Mouse (Mus musculus) inflammation-experienced regulatory T-cells, adult 6 months (primary cell): ENCODE data around the gene Rps6kb1. TPM values are rescaled to one million over a fixed set of nuclear protein-coding genes. Genes with fewer than 3 reads are reported as not detected.

Experiments
- ATAC-seq: one replicate; pipeline ENCODE4 v1.8.0; 2017
- polyA plus RNA-seq, 3 experiments: library from polyadenylated mRNA; unstranded; fragments of 100-300 nt; shearing (Covaris generic); gene quantifications; one replicate each; pipeline ENCODE4 v1.2.1; 2017

Rps6kb1 gene
- polyA plus RNA-seq: 10 to 100 TPM; 56.3 to 59.1 (median 57.3) TPM

DNA sequence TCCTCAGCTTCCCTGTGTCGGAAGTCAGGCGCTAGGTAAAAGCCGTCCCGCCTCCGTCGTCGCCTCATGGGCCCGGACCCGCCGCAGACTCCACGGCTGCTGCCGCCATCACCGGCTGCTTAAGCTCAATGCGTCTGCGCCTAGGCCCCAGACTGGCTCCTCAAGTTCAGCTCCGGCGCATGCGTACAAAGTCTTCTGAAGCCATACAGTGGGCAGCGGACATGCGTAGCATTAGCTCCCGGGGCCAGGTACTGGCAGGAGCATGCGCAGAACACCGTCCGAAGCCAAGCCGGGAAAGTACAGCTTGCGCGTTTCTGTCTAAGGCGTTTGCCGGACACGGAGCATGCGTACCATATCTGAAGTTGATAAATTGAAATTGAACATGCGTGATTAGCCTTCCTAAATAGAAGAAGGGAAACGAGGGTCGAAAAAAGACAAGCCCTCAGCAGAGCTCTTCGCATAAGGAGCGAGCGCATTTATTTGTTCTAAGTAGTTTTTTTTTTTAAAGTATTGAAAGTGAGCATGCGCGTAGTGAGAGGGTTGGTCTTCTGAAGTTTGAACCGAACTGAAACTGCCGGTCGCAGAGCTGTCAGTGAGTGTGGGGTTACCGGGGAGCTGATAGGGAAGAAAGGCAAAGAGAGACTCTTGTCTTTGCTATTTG lies at the start of gene Rps6kb1, which contains the start of gene Tubd1:
Rps6kb1 (minus strand) TSS at position 167 of the 661 bp plus-strand sequence.
Tubd1 (plus strand) TSS at position 353 of the 661 bp plus-strand sequence.
- ATAC-seq: peak; percentile 91

DNA sequence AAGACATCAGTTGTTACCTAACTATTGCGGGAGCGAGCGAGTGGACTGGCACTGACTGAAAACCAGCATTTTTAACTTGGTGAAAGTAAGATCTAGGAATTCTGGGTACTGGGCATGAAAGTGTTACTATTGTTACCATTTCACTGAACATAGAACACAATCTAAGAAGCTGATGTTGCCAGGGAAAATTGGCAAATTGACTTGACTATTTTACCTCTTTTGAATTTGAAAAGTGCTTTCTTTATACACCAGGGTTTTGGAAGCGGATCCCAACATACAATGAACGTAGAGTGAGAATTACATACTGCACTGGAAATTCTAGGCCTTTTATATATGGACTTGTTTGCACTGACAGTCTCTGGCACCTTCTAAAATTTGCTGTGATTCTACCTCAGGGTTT lies 48.8 kb upstream of the Rps6kb1 start:
- ATAC-seq: no peak

DNA sequence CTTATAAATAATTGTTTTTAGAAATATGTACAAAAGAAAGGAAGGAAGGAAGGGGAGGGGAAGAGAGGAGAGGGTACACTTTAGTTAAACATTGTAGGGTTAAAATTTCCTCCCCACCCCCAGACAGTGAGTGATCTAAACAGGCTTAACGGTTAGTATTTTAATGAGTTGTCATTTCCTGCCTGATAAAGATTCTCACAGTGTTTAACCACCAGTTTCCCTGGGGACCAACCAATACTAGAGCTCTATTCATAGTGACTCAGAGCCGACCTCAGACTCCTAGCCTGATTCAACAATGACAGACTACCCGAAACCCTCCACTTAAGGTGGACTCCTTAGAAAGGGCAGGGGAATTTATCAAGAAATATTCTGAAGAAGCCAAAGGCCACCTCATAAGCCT lies 48.4 kb upstream of the Rps6kb1 start:
- peak; percentile 90 for ATAC-seq

DNA sequence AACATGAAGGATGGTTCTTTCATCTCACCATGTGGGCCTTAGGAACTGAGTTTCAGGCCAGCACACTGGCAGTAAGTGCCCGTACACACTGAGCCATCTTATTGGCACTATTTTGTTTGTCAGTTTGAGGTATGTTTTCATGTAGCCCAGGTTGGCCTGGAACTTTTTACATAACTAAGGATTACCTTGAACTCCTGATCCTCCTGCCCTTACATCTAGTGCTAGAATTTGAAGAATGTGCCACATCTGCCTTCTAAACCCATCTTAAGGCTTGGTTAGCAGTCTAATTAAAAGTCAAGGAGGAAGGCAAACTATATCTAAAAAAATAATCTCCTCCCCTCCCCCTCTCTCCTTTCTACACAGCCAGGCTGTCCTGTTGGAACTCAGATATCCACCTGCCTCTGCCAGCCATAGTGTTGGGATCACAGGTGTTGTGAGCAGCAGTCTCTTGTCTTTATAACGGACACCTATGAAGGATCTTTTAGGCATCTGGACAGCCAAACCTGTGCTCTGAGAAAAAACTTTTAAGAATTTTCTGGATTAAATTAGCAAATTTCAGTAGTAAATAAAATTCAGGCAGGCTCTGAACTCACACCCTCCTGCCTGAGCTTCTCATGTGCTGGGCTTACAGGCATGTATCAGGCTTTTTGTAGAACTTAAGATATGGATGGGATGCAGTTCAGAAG lies 47.5 kb upstream of the Rps6kb1 start:
- no peak for ATAC-seq

DNA sequence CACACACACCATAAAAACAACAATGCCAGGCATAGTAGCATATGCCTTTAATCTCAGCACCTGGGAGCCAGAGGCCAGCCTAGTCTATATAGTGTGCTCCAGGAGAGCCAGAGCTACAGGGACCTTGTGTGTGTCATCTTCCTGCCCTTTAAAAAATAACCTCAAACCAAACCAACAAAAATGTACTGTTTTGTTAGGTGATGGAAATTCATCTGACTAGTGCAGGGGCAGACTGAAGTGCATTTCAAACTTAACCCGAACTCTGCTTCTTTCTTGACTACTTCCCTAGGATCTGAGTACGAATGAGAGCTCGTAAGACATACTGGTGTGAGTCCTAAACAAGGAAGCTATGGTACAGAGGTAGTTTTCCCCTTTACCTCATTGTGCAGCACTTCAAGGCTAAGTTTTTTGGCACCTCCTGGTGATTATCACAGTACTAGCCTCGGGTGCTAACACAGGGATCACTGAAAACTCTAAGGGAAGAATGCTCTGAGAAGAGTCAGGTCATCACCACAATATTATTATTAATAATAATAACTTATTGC lies 46.8 kb upstream of the Rps6kb1 start:
- no peak for ATAC-seq

DNA sequence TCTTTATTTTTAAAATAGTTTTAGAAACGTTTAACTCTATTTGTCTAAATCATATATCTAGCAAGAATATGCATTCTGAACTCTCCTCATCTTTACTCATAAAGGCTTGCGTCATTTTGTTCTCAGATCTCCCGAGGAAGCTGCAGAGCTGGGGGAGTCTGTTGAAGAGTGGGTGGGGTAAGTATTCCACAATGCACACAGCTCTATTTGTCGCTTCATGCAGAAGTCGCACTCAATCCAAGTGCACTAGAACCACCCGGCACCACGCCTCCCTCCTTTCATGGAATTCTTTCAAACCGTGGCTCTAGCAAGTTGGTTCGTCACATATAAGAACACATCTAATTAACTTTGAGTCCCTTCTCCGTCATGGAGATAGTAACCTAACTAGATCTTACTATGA lies 46.0 kb upstream of the Rps6kb1 start:
- no peak for ATAC-seq

DNA sequence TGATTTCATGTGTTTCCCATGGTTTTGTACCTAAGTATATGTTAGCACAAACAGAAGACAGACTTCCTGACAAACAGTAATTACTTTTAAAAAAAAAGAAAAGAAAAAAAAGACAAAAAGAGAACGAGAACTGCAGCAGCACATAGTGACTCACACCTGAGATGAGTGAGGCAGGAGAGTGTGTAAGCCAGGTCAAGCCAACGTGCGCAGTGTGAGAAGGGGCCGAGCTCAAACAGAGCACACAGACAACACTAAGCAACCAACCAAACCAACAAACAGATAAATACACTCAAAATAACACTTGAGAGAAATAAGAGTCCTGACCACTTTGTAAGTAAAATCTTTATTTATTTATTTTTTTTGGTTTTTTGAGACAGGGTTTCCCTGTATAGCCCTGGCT lies 45.5 kb upstream of the Rps6kb1 start:
- no peak for ATAC-seq

DNA sequence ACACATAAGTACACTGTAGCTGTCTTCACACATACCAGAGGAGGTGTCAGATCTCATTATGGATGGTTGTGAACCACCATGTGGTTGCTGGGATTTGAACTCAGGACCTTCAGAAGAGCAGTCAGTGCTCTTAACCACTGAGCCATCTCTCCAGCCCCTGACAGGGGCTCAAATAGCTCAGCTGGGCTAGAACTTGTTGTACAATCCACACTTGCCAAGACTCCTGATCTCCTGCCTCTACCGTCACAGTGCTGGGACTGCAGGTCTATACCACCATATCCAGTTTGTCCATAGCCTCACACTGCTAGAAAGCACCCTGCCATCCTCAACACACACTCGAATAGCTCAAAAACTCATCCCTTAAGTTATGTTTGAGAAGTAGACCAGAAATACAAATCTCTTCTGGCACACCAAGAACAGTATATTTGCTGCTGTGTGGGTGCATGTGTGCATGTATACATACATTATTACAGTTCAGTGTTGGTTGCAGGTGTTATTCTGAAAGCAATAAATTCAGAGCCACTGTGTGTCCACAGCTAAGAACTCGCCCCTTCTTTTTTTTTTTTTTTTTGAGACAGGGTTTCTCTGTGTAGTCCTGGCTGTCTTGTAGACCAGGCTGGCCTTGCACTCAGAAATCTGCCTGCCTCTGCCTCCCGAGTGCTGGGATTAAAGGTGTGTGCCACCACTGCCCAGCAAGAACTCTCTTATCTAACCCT lies 44.1 kb upstream of the Rps6kb1 start:
- no peak for ATAC-seq

DNA sequence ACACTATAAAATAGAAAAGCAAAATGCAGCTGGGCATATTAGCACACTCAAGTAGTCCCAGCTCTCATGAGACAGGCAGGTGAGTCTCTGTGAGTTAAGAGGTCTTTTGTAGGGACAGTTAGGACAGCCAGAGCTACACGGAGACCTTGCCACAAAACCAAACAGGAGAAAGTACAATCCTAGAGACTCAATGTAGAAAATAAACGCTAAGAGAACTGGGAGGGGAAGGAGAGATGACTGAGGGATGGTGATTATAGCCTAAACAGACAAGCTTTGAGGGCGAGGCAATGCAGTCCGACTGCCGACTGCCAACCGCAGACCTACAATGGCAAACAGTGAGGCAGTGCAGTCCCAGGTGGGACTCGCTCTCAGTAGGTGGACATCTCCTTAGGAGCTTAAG lies 43.2 kb upstream of the Rps6kb1 start:
- ATAC-seq: no peak

DNA sequence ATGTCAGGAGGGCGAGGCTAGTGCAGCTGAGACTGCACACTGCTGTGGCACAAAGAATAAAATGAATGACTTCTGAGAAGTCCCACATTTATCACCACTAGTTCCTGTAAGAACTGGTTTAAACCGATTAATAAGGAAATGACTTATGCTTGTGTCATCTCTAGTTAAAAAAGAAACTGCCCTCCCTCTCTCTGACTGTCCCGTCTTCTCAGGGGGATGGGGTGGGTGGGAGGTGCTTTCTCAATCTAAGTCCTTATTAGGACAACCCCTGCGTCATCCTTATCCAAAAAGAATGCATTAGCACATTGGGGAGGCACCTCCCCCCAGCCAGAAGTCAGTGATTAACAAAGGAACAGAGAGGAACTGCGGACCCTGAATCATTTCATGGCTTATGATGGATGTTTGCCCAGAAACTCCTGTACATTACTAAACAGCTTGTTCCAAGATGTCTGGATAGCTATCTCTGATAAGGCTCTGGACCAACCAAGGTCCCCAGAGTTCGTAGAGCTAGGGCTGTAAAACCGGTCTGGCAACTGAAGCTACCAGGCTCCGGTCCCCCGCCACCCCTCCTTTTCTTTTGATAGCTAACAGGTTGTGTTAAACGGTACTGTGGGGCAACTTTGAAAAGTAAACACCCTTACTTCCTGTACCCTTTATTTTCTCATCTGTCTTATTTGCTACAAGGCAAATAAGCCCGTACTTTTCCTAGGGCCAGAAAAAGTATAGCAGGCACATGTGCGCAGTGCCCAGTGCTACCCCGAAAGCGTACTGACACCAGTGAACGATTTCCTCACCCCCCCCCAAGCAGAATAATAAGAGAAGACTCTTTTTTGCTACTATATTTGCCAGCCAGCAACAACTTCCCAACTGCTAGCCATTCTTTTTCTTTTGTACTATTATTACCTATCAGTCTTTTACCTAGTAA lies 42.5 kb upstream of the Rps6kb1 start:
- peak; percentile 71 for ATAC-seq

DNA sequence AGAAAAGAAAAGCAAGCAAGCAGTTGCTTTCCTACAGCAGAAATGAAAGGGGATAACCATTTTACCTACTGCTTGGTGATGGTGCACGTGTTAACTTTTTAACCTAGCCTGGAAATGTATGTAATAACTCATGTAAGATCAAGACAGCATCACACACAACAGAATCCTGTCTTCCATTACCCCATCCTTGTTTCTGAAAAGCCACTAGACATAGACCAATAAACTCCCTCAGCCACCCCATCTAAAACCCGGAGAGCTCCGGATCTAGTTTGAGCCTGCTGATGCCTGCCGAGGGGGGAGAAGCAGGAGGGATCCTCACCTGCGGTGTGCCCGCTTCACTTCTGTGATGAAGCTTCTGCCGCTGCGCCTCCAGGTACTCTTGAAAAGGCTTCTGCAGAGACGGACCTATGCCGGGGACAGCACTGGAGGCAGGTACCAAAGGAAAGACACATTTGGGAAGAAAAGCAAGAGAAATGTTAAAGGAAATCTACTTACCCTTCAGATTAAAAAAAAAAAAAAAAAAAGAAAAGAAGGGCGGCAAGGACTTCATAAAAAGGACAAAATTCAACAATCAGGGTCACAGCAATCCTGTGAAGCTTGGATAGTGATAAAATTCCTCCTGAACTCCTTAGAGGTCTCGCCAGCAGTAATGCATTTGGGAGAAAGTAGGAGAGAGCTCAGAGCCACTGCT lies 41.7 kb upstream of the Rps6kb1 start:
- peak; percentile 9 for ATAC-seq

DNA sequence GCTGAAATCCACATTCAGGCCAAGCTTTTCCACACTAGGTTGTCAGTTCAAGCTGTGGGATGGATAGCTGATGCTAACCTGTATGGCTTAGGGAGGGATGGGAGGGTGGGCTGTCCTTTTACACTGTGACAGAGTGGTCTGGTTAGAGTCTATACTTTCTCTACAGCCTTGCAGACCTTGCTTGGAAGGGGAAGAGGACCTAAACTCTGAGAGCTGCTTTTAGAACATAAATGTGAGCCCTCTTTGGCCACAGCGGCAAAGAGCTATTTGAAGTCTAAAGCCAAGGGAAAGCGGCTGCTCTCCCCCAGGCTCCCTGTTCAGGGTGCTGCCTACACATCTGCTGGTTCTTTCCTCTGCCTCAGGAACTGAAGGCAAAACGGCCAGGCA lies 41.0 kb upstream of the Rps6kb1 start:
- ATAC-seq: no peak

DNA sequence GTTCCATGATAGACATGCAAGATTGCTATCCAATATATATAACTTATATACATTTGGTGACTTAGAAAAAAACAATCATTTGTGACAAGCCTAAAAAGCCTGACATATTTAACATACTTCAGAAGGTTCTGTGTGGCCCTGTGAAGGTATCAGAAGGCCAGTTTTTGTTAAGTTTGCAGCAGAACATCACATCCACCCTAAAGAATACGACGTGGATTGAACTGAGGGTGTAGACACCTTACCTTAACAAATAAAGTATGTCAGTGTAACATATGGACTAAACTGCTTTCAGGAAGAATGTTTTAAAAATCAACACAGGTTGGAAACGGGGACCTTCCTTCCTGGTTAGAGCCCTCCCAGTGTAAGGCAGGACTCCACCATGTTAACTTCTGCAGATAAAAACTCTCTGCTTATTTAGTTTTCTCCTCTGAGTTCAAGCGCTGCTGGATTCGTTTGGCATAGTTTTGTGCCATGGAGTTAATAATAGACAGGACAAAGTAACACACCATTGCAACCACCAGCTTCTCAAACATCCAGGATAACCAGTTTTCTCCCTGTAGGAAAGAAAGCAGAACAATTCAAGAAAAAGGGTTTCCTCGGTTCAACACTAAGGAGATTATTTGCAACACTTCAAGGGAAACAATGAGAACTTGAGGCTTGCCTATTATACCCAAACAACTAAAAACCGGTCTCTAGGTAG lies 40.4 kb upstream of the Rps6kb1 start:
- no peak for ATAC-seq

DNA sequence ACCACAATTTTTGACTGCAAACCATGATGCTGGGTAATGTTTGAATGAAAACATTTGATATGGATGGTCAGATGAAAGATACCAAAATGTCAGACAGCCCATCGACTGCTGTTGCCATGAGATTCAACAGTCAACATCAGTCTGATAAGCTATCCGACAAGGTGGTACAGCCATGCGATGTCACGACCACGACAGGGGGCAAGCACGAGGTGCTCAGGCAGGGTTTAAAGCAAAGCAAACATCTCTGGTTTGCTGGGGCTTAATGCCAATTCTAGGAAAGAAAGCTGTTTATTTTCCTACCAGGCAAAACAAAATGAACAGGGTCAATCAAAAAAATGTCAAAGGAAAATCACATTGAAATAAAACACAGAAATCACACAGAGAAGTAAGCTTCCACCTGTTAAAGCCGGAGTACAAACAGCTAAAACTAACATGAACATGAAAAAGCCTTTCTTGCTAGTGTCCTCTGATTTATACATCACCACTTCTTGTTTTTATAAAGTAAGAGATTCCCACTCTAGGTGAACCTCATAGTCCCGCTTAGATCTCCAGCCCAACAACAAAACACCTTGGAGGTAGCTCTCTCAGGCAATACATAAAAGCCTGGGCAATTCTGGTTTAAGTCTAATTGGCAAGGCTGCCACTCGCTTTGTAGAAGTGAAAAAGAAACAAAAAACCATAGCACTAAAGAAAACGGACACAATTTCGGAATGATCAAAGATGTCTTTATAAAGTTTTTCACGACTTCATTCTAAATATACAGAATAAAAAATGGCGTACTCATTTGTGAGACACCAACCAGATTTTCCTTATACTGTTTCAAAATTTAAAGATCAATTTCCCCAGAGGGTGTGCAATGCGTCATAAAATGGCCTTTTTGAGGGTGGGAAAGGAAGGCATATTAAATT lies 39.6 kb upstream of the Rps6kb1 start:
- no peak for ATAC-seq

DNA sequence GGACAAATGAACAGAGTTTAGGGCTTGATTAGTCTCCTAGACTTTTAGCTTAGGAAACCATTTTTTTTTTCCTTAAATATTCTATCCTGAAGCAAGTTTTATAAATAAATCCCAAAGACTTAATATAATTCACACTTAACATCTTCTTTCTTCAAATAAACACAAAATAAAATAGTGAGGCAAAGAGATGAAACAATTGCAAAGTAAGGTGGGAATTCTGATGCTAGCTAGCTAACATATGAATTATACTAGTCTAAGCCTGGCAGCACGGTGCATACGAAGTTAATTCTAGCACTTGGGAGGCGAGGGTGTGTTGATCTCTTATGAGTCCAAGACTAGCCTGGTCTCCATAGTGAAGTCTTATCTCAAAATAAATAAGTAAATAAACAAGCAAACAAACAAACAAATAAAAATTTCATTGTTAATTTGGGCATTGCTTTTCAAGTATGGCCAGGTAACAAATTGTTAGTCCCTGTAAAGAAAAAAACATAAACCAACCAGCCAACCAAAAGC lies 38.8 kb upstream of the Rps6kb1 start:
- no peak for ATAC-seq

DNA sequence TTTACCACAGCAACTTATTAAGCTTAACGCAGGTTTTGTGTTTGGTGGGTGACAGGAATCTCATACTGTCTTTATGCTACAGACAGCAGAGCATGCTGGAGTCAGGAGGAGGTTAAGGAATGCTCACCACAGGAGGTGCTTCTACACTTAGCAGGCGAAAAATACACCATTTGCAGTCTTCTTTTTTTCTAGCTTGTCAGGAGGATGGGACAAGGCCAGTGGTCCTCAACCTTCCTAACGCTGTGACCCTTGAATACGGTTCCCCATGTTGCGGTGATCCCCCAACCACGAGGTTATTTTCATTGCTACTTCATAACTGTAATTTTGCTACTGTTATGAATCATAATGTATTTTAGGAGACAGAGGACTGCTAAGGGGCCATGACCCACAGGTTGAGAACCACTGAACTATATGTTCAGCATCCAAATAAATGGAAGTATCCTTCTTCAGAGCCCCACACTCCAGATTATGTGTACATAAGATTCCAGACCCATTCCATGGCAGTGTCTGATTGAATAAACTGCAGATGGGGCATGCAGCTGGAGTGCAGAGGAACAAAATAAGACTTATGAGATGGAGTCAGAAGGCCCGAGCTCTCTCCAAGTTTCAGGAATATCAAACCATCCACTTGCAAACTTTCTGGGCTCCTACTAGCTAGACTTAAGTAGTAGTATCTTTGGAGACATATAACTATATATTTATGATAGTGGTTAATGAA lies 38.1 kb upstream of the Rps6kb1 start:
- no peak for ATAC-seq

DNA sequence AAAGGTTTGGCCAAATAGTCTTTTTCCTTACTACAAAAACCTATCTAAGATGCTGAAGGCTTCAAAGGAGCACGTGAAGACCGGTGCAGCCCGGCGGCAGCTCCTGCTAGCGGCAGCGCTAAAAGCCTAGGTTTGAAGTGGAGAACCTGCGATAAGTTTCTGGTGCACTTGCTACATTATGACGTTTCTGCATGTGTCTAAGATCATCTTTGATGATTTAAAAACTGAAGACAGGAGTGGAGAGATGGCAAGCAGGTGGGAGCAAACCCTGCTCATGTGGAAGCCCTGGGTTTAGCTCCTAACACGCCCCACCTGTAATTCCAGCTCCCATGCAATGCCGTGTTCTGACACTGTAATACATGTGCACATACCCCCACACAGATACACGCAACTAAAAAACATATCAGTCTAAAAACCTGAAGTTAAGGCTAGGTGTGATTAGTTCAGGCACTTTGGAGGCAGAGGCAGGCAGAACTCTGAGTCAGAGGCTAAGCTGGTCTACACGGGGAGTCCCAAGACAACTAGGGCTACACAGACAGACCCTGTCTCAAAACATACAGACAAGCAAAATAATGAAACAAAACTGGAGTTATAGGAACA lies 37.4 kb upstream of the Rps6kb1 start:
- ATAC-seq: no peak

DNA sequence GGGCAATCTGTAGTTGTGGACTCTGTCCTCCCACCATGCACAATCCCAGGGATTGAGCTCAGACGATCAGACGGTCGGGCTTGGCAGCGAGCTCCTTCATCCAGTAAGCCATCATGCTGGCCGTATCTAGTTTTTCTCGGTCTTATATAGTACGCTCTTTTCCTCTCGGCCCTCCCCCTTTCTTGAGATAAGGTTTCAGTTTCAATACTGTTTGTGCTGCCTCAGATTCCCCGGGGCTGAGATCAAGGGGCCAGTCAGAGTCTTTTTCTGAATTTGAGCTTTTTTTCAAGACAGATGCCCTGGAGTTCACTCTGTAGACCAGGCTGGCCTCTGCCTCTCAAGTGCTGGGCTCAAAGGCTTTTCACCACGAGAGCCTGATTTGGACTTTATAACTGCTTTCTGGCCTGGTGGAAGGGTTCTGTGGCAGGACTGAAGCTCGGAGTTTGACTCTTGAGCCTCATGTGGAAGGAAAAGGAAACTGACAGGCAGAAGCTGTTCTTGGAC lies 36.7 kb upstream of the Rps6kb1 start:
- peak; percentile 52 for ATAC-seq
